Mouse (Mus musculus) embryo, embryonic 10 days (tissue): ENCODE data around the gene Olfr1152.

ENCODE experiments used
- DNase-seq: peaks from one replicate; pipeline ENCODE4 v3.0.0-alpha.2; 2015; ENCODE audit warnings: low spot score

Gene Olfr1152

DNA sequence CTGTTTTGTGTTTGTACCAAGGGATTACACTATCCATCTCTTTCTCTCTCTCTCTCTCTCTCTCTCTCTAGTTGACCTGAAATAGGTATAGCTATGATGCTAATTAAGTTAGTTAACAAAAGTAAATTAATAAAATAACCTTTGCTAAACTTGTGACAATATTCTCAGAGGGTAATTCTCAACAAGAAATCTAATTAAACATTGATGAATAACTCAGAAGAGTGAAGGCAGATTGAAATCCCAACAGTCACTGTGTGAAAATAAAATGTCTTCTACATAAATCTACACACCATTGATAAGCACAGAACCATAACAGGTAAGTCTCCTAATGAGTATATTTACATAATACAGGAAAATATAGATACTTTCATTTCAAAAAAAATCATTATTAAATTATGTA is at the start of gene Olfr1152:
Gene Olfr1152, plus strand, starts transcription at position 301 of the 400 bp plus-strand sequence.
- DNase-seq: no peak

DNA sequence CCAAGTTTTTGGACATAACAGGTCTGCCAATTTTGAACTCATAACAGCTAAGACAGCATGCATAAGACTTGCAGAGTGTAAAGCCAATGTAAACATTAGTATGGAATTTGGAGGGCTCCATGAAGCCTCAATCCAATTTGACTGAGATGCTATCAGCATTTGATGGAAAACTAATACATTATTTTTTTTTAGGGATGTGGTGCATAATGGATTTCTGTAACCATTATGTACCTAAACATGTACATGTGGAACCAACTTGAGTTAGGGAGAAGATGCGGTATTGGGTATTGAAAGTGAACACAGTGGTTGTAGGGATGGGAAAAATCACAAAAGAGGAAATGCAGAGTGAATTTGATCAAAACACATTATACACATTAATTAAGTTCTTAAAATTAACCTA is 36.1 kb upstream of the Olfr1152 start, which contains the start of gene Olfr1148:
Gene Olfr1148, plus strand, starts transcription at position 301 of the 400 bp plus-strand sequence.
- no peak for DNase-seq

DNA sequence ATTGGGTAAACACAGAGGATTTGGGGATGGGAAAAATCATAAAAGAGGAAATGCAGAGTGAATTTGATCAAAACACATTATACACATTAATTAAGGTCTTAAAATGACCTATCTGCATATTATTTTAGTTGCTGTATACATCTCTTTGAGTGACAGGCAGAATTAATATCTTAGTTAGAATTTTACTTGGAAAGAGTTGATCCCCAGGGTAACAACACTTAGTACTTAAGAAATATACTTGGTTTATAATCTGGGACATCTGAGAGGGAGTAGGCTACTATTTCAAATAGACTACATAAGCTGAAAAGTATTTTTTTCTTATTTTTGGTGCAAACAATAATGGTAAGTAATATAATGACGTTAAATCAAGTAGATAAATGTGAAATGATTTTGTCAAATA is 22.6 kb upstream of the Olfr1152 start, which contains the start of gene Olfr1150-ps1:
Gene Olfr1150-ps1, plus strand, starts transcription at position 301 of the 400 bp plus-strand sequence.
- no peak for DNase-seq

DNA sequence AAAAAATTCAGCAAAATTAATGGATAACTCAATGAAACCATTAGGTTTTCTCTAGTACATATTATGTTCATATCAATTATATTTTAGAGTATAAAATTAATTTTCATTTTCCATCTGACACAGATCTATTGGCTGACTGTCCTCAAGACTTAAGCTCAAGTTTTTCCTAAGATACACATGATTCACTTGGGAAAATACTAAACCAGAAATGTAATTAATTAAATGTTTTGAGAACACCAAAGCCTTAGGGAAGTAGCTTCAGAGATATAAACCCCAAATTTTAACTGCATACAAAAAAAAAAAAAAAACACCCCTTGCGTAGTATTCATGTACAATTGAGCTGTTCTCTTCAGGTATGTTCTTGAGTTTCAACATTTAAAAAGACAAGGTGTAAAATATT is 10.7 kb upstream of the Olfr1152 start, which contains the start of gene Olfr1151:
Gene Olfr1151, plus strand, starts transcription at position 301 of the 400 bp plus-strand sequence.
- DNase-seq: no peak

DNA sequence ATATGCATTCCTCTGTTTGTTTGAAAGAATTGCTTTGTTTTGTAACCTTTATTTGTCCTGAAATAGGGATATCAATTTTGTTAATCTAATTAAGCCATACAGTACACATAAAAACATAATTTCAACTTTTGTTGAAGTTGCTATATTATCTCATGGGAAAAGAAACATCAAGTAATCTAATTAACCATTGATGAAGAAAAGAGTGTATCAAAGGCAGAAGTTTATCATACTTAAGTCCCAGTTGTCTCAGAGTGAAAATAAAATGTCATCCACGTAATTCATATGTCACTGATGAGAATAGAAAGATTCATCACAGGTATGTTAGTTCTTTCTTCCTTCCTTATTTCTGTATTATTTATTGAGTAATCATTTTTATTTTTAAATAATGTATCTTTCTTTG is 28.4 kb downstream of the Olfr1152 start, which contains the start of gene Olfr1153:
Gene Olfr1153, plus strand, starts transcription at position 301 of the 400 bp plus-strand sequence.
- DNase-seq: no peak

DNA sequence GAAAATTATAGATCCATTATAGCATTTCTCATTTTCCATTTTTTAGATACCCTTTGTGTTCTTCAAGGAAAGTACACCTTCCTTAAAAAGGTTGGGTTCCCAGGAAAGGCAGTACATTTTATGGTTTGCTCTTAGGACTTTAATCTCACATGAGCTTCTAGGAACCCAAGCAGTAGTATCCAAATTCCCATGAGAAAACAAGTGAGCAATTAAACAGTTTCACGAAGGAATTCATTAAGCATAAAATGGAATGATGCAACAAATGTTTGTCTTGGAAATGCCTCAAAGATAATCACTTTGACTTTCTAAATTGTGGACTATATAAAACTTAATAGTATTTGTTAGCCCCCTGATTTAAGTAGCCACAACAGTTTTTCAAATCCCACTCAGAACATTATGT is 38.8 kb downstream of the Olfr1152 start, which contains the start of gene Olfr1154:
Gene Olfr1154, minus strand, starts transcription at position 101 of the 400 bp plus-strand sequence.
- DNase-seq: no peak
